Mouse (Mus musculus) liver, adult 2 months (tissue): Measurements from ENCODE around the gene Tmprss4.
A peak's percentile ranks its signal among the peaks of the same experiment; 100 is the strongest.

Source experiments
- CTCF ChIP-seq: fragments of 200-500 bp; IDR thresholded peaks from 2 replicates; pipeline ENCODE4 v1.5.1; 2011; ENCODE audit warnings: low read depth, low read length, control low read depth
- POLR2A ChIP-seq: fragments of 200-500 bp; IDR thresholded peaks from 2 replicates; pipeline ENCODE4 v1.6.1; 2011; ENCODE audit warnings: low read length, control low read depth; ENCODE audit not compliant: insufficient read depth; ENCODE audit errors: extremely low read depth

GRCm38 (mm10) chr9:45146267-45146597 lies 57.7 kb downstream of the Tmprss4 start:
- peak; percentile 41 for TF ChIP-seq CTCF
- TF ChIP-seq POLR2A, result no peak
